Comparison of ENCODE assay signal across 34 mouse cellular contexts in genomic region chrX:50978428-50978827, GRCm38 (mm10). TPM values are rescaled to one million over a fixed set of nuclear protein-coding genes. Genes with fewer than 3 reads are reported as not detected.
DNase-seq lines count a peak whose midpoint lies in the region; ATAC-seq and TF ChIP-seq lines count a peak whose summit lies in the region.
"Had no signal": no experiment of that assay in that cellular context is flagged by ENCODE, and none has a peak within 500 bp of the region (broad histone marks: within the 10 kb centered on the region; RNA-seq: fewer than 3 reads in every experiment).

No protein-coding gene starts in this region.

- H3K27ac ChIP-seq in forebrain, postnatal 0 days (ENCODE audit: low read depth, low read length): no peak overlapping the region
- H3K27ac ChIP-seq in forebrain, embryonic 16.5 days (ENCODE audit: low read length): no peak overlapping the region
- H3K27ac ChIP-seq: forebrain, embryonic 12.5 days; heart, embryonic 10.5 days; heart, embryonic 15.5 days; kidney, embryonic 15.5 days; limb, embryonic 12.5 days; liver, embryonic 15.5 days; neural tube, embryonic 15.5 days had no signal

- H3K4me3 ChIP-seq in forebrain, postnatal 0 days (ENCODE audit: low read depth, low read length): no peak overlapping the region
- H3K4me3 ChIP-seq in forebrain, embryonic 16.5 days (replicated peaks; ENCODE audit: low read length): no peak overlapping the region
- H3K4me3 ChIP-seq: erythroblast, embryonic 14.5 days; forebrain, embryonic 12.5 days; heart, embryonic 10.5 days; heart, embryonic 15.5 days; kidney, embryonic 15.5 days; limb, embryonic 12.5 days; liver, embryonic 15.5 days; neural tube, embryonic 15.5 days had no signal

- intact Hi-C loops in left cerebral cortex, postnatal 14 days (cut with DNase I): no loop called here

- H3K9ac ChIP-seq in forebrain, postnatal 0 days: no peak overlapping the region
- H3K9ac ChIP-seq in forebrain, embryonic 16.5 days (replicated peaks; ENCODE audit: low read depth, low read length): no peak overlapping the region
- H3K9ac ChIP-seq: forebrain, embryonic 12.5 days; heart, embryonic 15.5 days; kidney, embryonic 15.5 days; limb, embryonic 12.5 days; liver, embryonic 15.5 days; lung, embryonic 14.5 days; neural tube, embryonic 15.5 days had no signal

- ATAC-seq in forebrain, postnatal 0 days: peak; percentile 32; the same call in 1 of the 2 replicates
- ATAC-seq in forebrain, embryonic 16.5 days: no peak
- ATAC-seq: hindbrain, embryonic 16.5 days; Patski had no signal

- no peaks in the 10 kb centered on the region for H3K36me3 ChIP-seq in forebrain, postnatal 0 days (ENCODE audit: insufficient read depth)
- H3K36me3 ChIP-seq in forebrain, embryonic 16.5 days (ENCODE audit: control insufficient read depth, insufficient read depth): no peaks in the 10 kb centered on the region
- H3K36me3 ChIP-seq: forebrain, embryonic 12.5 days; heart, embryonic 10.5 days; heart, embryonic 15.5 days; kidney, embryonic 15.5 days; limb, embryonic 12.5 days; liver, embryonic 15.5 days; neural tube, embryonic 15.5 days had no signal

- DNase-seq in forebrain, postnatal 0 days: no peak
- DNase-seq in layer of hippocampus, adult 9-11 months: peak; percentile 28
- no peak for DNase-seq in layer of hippocampus, adult 9-10 months (ENCODE audit: low spot score)
- peak; percentile 55 for DNase-seq in brain, adult 2 months (ENCODE audit: low read depth, low spot score)
- DNase-seq in left cerebral cortex, postnatal 14 days (ENCODE audit: low spot score in 2 of 2): peak; percentile 4 to 23
- DNase-seq in adrenal gland, postnatal 4 days (ENCODE audit: low spot score in 2 of 2): no peak
- no peak for DNase-seq in thymus, postnatal 25 days
- DNase-seq: adrenal gland, postnatal 14 days; cerebellum, adult 2 months; cerebellum, postnatal 14 days; gastrocnemius, postnatal 25 days; heart, adult 11 months; kidney, adult 18-20 months; kidney, postnatal 36 days; lung, embryonic 14.5 days; lung, postnatal 14 days; midbrain, embryonic 14.5 days; retina, postnatal 1 day had no signal

- TF ChIP-seq CTCF in forebrain, postnatal 0 days (IDR thresholded peaks at IDR 0.05; ENCODE audit: low read depth): no peak

- WGBS in forebrain, postnatal 0 days: 78% methylated on average over 2 of the region's 2 CpGs
- 81% methylated on average over 2 of the region's 2 CpGs for WGBS in forebrain, embryonic 16.5 days

- H3K4me1 ChIP-seq in forebrain, postnatal 0 days (ENCODE audit: insufficient read depth): no peaks in the 10 kb centered on the region
- H3K4me1 ChIP-seq in forebrain, embryonic 16.5 days (replicated peaks; ENCODE audit: control insufficient read depth, insufficient read depth, low read length): no peaks in the 10 kb centered on the region
- H3K4me1 ChIP-seq: forebrain, embryonic 12.5 days; heart, embryonic 10.5 days; heart, embryonic 15.5 days; kidney, embryonic 15.5 days; limb, embryonic 12.5 days; liver, embryonic 15.5 days; neural tube, embryonic 15.5 days had no signal

- H3K4me2 ChIP-seq in forebrain, postnatal 0 days (ENCODE audit: low read depth): no peak overlapping the region
- H3K4me2 ChIP-seq in forebrain, embryonic 16.5 days (ENCODE audit: low read length): no peak overlapping the region
- H3K4me2 ChIP-seq: forebrain, embryonic 12.5 days; heart, embryonic 15.5 days; kidney, embryonic 15.5 days; limb, embryonic 12.5 days; liver, embryonic 15.5 days; lung, embryonic 14.5 days; neural tube, embryonic 15.5 days had no signal

- H3K27me3 ChIP-seq in forebrain, postnatal 0 days (ENCODE audit: insufficient read depth, low read length): no peaks in the 10 kb centered on the region
- H3K27me3 ChIP-seq in forebrain, embryonic 16.5 days (replicated peaks; ENCODE audit: control insufficient read depth, insufficient read depth, low read length): no peaks in the 10 kb centered on the region
- H3K27me3 ChIP-seq: forebrain, embryonic 12.5 days; heart, embryonic 15.5 days; kidney, embryonic 15.5 days; limb, embryonic 12.5 days; liver, embryonic 15.5 days; neural tube, embryonic 15.5 days had no signal

- H3K9me3 ChIP-seq in forebrain, postnatal 0 days (ENCODE audit: low read length): no peaks in the 10 kb centered on the region
- no peaks in the 10 kb centered on the region for H3K9me3 ChIP-seq in forebrain, embryonic 16.5 days (ENCODE audit: control insufficient read depth, low read length)
- H3K9me3 ChIP-seq: forebrain, embryonic 12.5 days; heart, embryonic 10.5 days; heart, embryonic 15.5 days; kidney, embryonic 15.5 days; limb, embryonic 12.5 days; liver, embryonic 15.5 days; neural tube, embryonic 15.5 days had no signal

RNA-seq across cellular contexts. Expression of gene Frmd7, which starts 35.9 kb away (rescaled TPM):
- total RNA-seq in forebrain, postnatal 0 days (2014; rRNA removed): 2.4 and 2.7 TPM in 2 replicates
- 0.93 and 0.99 TPM in 2 replicates for polyA plus RNA-seq in forebrain, postnatal 0 days (2015; fragmentation: Nextera tagmentation; extraction: Ambion mirVana)
- polyA plus RNA-seq in forebrain, embryonic 16.5 days (2015; fragmentation: Nextera tagmentation; extraction: Ambion mirVana): 0.35 and 0.41 TPM in 2 replicates
- total RNA-seq in left cerebral cortex, postnatal 14 days (2021): 1 to 10 TPM in 1 of 2 experiments, under 1 TPM in 1; 0.44 to 1.1 TPM
- total RNA-seq in adrenal gland, postnatal 4 days (2021): under 1 TPM; 0.20 to 0.25 TPM
- total RNA-seq: adrenal gland, postnatal 14 days; heart, postnatal 25 days; liver, adult 2 months; MEL had no signal
- polyA plus RNA-seq: erythroblast, embryonic 14.5 days; forebrain, embryonic 12.5 days; intestine, embryonic 14.5 days; liver, adult 2 months; liver, embryonic 15.5 days; Patski; stomach, embryonic 14.5 days had no signal

RNA-seq across cellular contexts. Expression of gene Rap2c, which starts 39.4 kb away (rescaled TPM):
- 24.2 and 28.4 TPM in 2 replicates for total RNA-seq in forebrain, postnatal 0 days (2014; rRNA removed)
- polyA plus RNA-seq in forebrain, postnatal 0 days (2015; fragmentation: Nextera tagmentation; extraction: Ambion mirVana): 9.7 and 9.9 TPM in 2 replicates
- polyA plus RNA-seq in forebrain, embryonic 16.5 days (2015; fragmentation: Nextera tagmentation; extraction: Ambion mirVana): 11.4 and 13.5 TPM in 2 replicates
- 10 to 100 TPM; 24.9 to 25.1 TPM for total RNA-seq in left cerebral cortex, postnatal 14 days (2021)
- 10 to 100 TPM; 32.0 to 34.1 TPM for total RNA-seq in adrenal gland, postnatal 4 days (2021)

Comparison
In these comparisons a context has a peak if more than half of its experiments do, and no peak if none do; other contexts are left out.
1. DNase-seq: peak in layer of hippocampus, adult 9-11 months (single experiment), brain, adult 2 months (single experiment) and left cerebral cortex, postnatal 14 days (2 of 2); none in forebrain, postnatal 0 days (single experiment), layer of hippocampus, adult 9-10 months (single experiment), adrenal gland, postnatal 4 days (0 of 2) and thymus, postnatal 25 days (single experiment).